Mouse (Mus musculus): ENCODE measurements at regions not wholly inside any gene's neighbourhood (a gene's known extent, or its start where the extent isn't known, plus 50 kb on each side); places are given as distances from the start of the nearest gene placed in this dataset.

GRCm38 (mm10) chr16:50752277-50752600, 161.3 kb upstream of the Ccdc54 start:
- TF ChIP-seq CTCF (IDR thresholded peaks at IDR 0.05; ENCODE audit: low read depth), result no peak
- H3K9me3 ChIP-seq (ENCODE audit: control insufficient read depth), result no peaks in the 10 kb centered on the region
- H3K4me3 ChIP-seq (ENCODE audit: low read depth, low read length), result no peak overlapping the region
- peak overlapping the region; percentile 30; the same call in 1 of the 2 replicates for H3K4me2 ChIP-seq (replicated peaks; ENCODE audit: low read depth)
- WGBS, result 53% methylated on average over 10 of the region's 10 CpGs
- no peaks in the 10 kb centered on the region for H3K4me1 ChIP-seq (replicated peaks; ENCODE audit: control insufficient read depth, insufficient read depth, low read length)
- H3K9ac ChIP-seq (ENCODE audit: low read depth, low read length), result no peak overlapping the region
- no peak overlapping the region for H3K27ac ChIP-seq (ENCODE audit: low read depth, low read length)
- no peaks in the 10 kb centered on the region for H3K27me3 ChIP-seq (replicated peaks; ENCODE audit: control insufficient read depth, insufficient read depth, low read length)
- ATAC-seq, result no peak
- no peaks in the 10 kb centered on the region for H3K36me3 ChIP-seq (ENCODE audit: control insufficient read depth, insufficient read depth)

GRCm38 (mm10) chr16:50751495-50752276, 160.7 kb upstream of the Ccdc54 start:
- H3K27me3 ChIP-seq (replicated peaks; ENCODE audit: control insufficient read depth, insufficient read depth, low read length), result no peaks in the 10 kb centered on the region
- no peak overlapping the region for H3K9ac ChIP-seq (ENCODE audit: low read depth, low read length)
- no peaks in the 10 kb centered on the region for H3K36me3 ChIP-seq (ENCODE audit: control insufficient read depth, insufficient read depth)
- no peak for ATAC-seq
- H3K9me3 ChIP-seq (ENCODE audit: control insufficient read depth), result no peaks in the 10 kb centered on the region
- no peak for TF ChIP-seq CTCF (IDR thresholded peaks at IDR 0.05; ENCODE audit: low read depth)
- H3K4me2 ChIP-seq (replicated peaks; ENCODE audit: low read depth), result no peak overlapping the region
- 66% methylated on average over 9 of the region's 9 CpGs for WGBS
- H3K4me1 ChIP-seq (replicated peaks; ENCODE audit: control insufficient read depth, insufficient read depth, low read length), result no peaks in the 10 kb centered on the region
- no peak overlapping the region for H3K4me3 ChIP-seq (ENCODE audit: low read depth, low read length)
- no peak overlapping the region for H3K27ac ChIP-seq (ENCODE audit: low read depth, low read length)

GRCm38 (mm10) chr16:50747698-50748097, 156.7 kb upstream of the Ccdc54 start:
- no peak for TF ChIP-seq CTCF (IDR thresholded peaks at IDR 0.05; ENCODE audit: low read depth)
- Histone ChIP-seq H3K27ac (ENCODE audit: low read depth, low read length) (no peak overlapping the region), H3K27me3 (replicated peaks; ENCODE audit: control insufficient read depth, insufficient read depth, low read length) (no peaks in the 10 kb centered on the region), H3K4me3 (ENCODE audit: low read depth, low read length) (no peak overlapping the region), H3K9me3 (ENCODE audit: control insufficient read depth) (no peaks in the 10 kb centered on the region), H3K9ac (ENCODE audit: low read depth, low read length) (no peak overlapping the region), H3K36me3 (ENCODE audit: control insufficient read depth, insufficient read depth) (no peaks in the 10 kb centered on the region), H3K4me2 (replicated peaks; ENCODE audit: low read depth) (no peak overlapping the region), H3K4me1 (replicated peaks; ENCODE audit: control insufficient read depth, insufficient read depth, low read length) (no peaks in the 10 kb centered on the region)
- no peak for ATAC-seq
- WGBS, result 91% methylated on average over 5 of the region's 5 CpGs

- ATAC-seq, result no peak
- Histone ChIP-seq H3K4me3 (ENCODE audit: low read depth, low read length) (no peak overlapping the region), H3K27me3 (replicated peaks; ENCODE audit: control insufficient read depth, insufficient read depth, low read length) (no peaks in the 10 kb centered on the region), H3K27ac (ENCODE audit: low read depth, low read length) (no peak overlapping the region), H3K4me1 (replicated peaks; ENCODE audit: control insufficient read depth, insufficient read depth, low read length) (no peaks in the 10 kb centered on the region), H3K9me3 (ENCODE audit: control insufficient read depth) (no peaks in the 10 kb centered on the region), H3K9ac (ENCODE audit: low read depth, low read length) (no peak overlapping the region), H3K36me3 (ENCODE audit: control insufficient read depth, insufficient read depth) (no peaks in the 10 kb centered on the region), H3K4me2 (replicated peaks; ENCODE audit: low read depth) (no peak overlapping the region)
- TF ChIP-seq CTCF (IDR thresholded peaks at IDR 0.05; ENCODE audit: low read depth), result no peak
- 24% methylated on average over 2 of the region's 2 CpGs for WGBS
Measured at GRCm38 (mm10) chr16:50745723-50746122, 154.8 kb upstream of the Ccdc54 start.

- WGBS, result 20% methylated on average over 10 of the region's 10 CpGs
- no peaks in the 10 kb centered on the region for H3K36me3 ChIP-seq (ENCODE audit: control insufficient read depth, insufficient read depth)
- H3K9ac ChIP-seq (ENCODE audit: low read depth, low read length), result 0 out of 2 replicates have a peak overlapping the region, but pooled peaks have one; percentile 24
- peak; percentile 18; the same call in 1 of the 2 replicates for ATAC-seq
- H3K27me3 ChIP-seq (replicated peaks; ENCODE audit: control insufficient read depth, insufficient read depth, low read length), result no peaks in the 10 kb centered on the region
- no peak for TF ChIP-seq CTCF (IDR thresholded peaks at IDR 0.05; ENCODE audit: low read depth)
- H3K27ac ChIP-seq (ENCODE audit: low read depth, low read length), result no peak overlapping the region
- no peaks in the 10 kb centered on the region for H3K4me1 ChIP-seq (replicated peaks; ENCODE audit: control insufficient read depth, insufficient read depth, low read length)
- H3K4me2 ChIP-seq (replicated peaks; ENCODE audit: low read depth), result peak overlapping the region; percentile 77
- H3K9me3 ChIP-seq (ENCODE audit: control insufficient read depth), result no peaks in the 10 kb centered on the region
- H3K4me3 ChIP-seq (ENCODE audit: low read depth, low read length), result peak overlapping the region; percentile 49
Measured at GRCm38 (mm10) chr16:50737396-50737843, 146.5 kb upstream of the Ccdc54 start.

- 6% methylated on average over 21 of the region's 21 CpGs for WGBS
- Histone ChIP-seq H3K27me3 (replicated peaks; ENCODE audit: control insufficient read depth, insufficient read depth, low read length) (no peaks in the 10 kb centered on the region), H3K4me1 (replicated peaks; ENCODE audit: control insufficient read depth, insufficient read depth, low read length) (no peaks in the 10 kb centered on the region), H3K36me3 (ENCODE audit: control insufficient read depth, insufficient read depth) (no peaks in the 10 kb centered on the region), H3K9me3 (ENCODE audit: control insufficient read depth) (no peaks in the 10 kb centered on the region), H3K4me3 (ENCODE audit: low read depth, low read length) (peak overlapping the region; percentile 49), H3K4me2 (replicated peaks; ENCODE audit: low read depth) (peak overlapping the region; percentile 77), H3K27ac (ENCODE audit: low read depth, low read length) (peak overlapping the region; percentile 16; the same call in 1 of the 2 replicates), H3K9ac (ENCODE audit: low read depth, low read length) (peak overlapping the region; percentile 18; the same call in 1 of the 2 replicates)
- peak; percentile 99 for TF ChIP-seq CTCF (IDR thresholded peaks at IDR 0.05; ENCODE audit: low read depth)
- peak; percentile 76 for ATAC-seq
Measured at GRCm38 (mm10) chr16:50736151-50737047, 145.4 kb upstream of the Ccdc54 start.

All from intestine, postnatal 0 days (tissue).